Comparison of ENCODE assay signal across 30 mouse cellular contexts in the genomic region with DNA sequence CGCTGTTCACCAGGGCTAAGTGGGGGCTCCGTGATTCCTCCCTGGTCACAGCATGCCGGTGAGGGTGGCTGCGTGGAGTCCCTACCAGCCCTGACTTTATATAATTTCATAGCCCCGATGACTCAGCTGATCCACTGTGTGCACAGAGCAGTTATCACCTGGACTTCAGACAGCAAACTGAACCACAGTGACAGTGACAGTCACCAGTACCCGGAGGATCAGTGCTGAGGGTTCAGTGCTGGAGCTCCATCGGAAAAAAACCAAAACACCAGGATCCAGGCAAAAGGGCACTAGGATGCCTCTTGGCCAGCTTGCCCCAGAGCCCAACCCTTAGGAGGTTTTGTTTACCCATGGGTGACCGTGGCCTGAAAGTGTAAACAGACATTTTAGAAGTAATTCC. TPM values are rescaled to one million over a fixed set of nuclear protein-coding genes. Genes with fewer than 3 reads are reported as not detected.
DNase-seq lines count a peak whose midpoint lies in the region; ATAC-seq lines count a peak whose summit lies in the region.
"Had no signal": no experiment of that assay in that cellular context is flagged by ENCODE, and none has a peak within 500 bp of the region (broad histone marks: within the 10 kb centered on the region; RNA-seq: fewer than 3 reads in every experiment).

No protein-coding gene starts in this region.

- no peaks in the 10 kb centered on the region for H3K4me1 ChIP-seq in forebrain, embryonic 11.5 days (replicated peaks; ENCODE audit: control insufficient read depth, insufficient read depth, low read length)
- no peaks in the 10 kb centered on the region for H3K4me1 ChIP-seq in forebrain, embryonic 15.5 days

- ATAC-seq in forebrain, embryonic 11.5 days (replicated peaks; ENCODE audit: low FRiP score) = no peak
- ATAC-seq in forebrain, embryonic 15.5 days (replicated peaks) = no peak
- ATAC-seq in megakaryocyte progenitor cell, adult 5-6 weeks (replicated peaks; ENCODE audit: poor library complexity) = peak; percentile 46
- ATAC-seq: hindbrain, embryonic 16.5 days; lung, postnatal 0 days; midbrain, embryonic 13.5 days had no signal

- peak; percentile 34 for DNase-seq in forebrain, embryonic 11.5 days (ENCODE audit: low spot score)
- DNase-seq in ovary, postnatal 36 days (ENCODE audit: low spot score) = peak; percentile 3
- no peak for DNase-seq in ovary, adult 18-20 months (ENCODE audit: low spot score)
- no peak for DNase-seq in layer of hippocampus, adult 18-20 months (ENCODE audit: low spot score in 2 of 2)
- DNase-seq in lung, postnatal 14 days = no peak
- DNase-seq: adrenal gland, postnatal 36 days; cerebellum, postnatal 14 days; gastrocnemius, postnatal 36 days; kidney, adult 11 months; left cerebral cortex, postnatal 4 days; retina, postnatal 1 day; right cerebral cortex, postnatal 25 days; thymus, postnatal 25 days had no signal

- no peak overlapping the region for H3K27ac ChIP-seq in forebrain, embryonic 11.5 days (ENCODE audit: low read depth, low read length)
- H3K27ac ChIP-seq in forebrain, embryonic 15.5 days (replicated peaks) = no peak overlapping the region
- H3K27ac ChIP-seq: forebrain, embryonic 10.5 days; left cerebral cortex, adult 2 months; limb, embryonic 15.5 days; midbrain, embryonic 13.5 days had no signal

- no peaks in the 10 kb centered on the region for H3K27me3 ChIP-seq in forebrain, embryonic 11.5 days (ENCODE audit: control insufficient read depth, insufficient read depth, low read length)
- no peaks in the 10 kb centered on the region for H3K27me3 ChIP-seq in forebrain, embryonic 15.5 days
- H3K27me3 ChIP-seq: limb, embryonic 15.5 days; midbrain, embryonic 13.5 days had no signal

- no peaks in the 10 kb centered on the region for H3K9me3 ChIP-seq in forebrain, embryonic 11.5 days (ENCODE audit: control insufficient read depth, low read length)
- H3K9me3 ChIP-seq in forebrain, embryonic 15.5 days = no peaks in the 10 kb centered on the region
- H3K9me3 ChIP-seq: forebrain, embryonic 10.5 days; limb, embryonic 15.5 days; midbrain, embryonic 13.5 days had no signal

- H3K36me3 ChIP-seq in forebrain, embryonic 11.5 days (ENCODE audit: control insufficient read depth, insufficient read depth, low read length) = no peaks in the 10 kb centered on the region
- H3K36me3 ChIP-seq in forebrain, embryonic 15.5 days = no peaks in the 10 kb centered on the region
- H3K36me3 ChIP-seq: forebrain, embryonic 10.5 days; limb, embryonic 15.5 days; midbrain, embryonic 13.5 days had no signal

- no peak overlapping the region for H3K4me2 ChIP-seq in forebrain, embryonic 11.5 days (ENCODE audit: low read depth, low read length, severe bottlenecking)
- H3K4me2 ChIP-seq in forebrain, embryonic 15.5 days (replicated peaks) = no peak overlapping the region
- H3K4me2 ChIP-seq: limb, embryonic 15.5 days; midbrain, embryonic 13.5 days had no signal

- 85% methylated on average over 8 of the region's 8 CpGs for WGBS in forebrain, embryonic 11.5 days
- 88% methylated on average over 8 of the region's 8 CpGs for WGBS in forebrain, embryonic 15.5 days

- H3K4me3 ChIP-seq in forebrain, embryonic 11.5 days (ENCODE audit: low read depth, low read length) = no peak overlapping the region
- H3K4me3 ChIP-seq in forebrain, embryonic 15.5 days = no peak overlapping the region
- H3K4me3 ChIP-seq: forebrain, embryonic 10.5 days; left cerebral cortex, adult 2 months; limb, embryonic 15.5 days; midbrain, embryonic 13.5 days had no signal

- H3K9ac ChIP-seq in forebrain, embryonic 11.5 days (ENCODE audit: low read length) = no peak overlapping the region
- H3K9ac ChIP-seq in forebrain, embryonic 15.5 days (replicated peaks) = no peak overlapping the region
- H3K9ac ChIP-seq: limb, embryonic 15.5 days; midbrain, embryonic 13.5 days had no signal

RNA-seq across cellular contexts. Expression of a gene that starts 15.4 kb away (rescaled TPM):
- 0.65 and 1.1 TPM in 2 replicates for polyA plus RNA-seq in forebrain, embryonic 11.5 days (2014; fragmentation: Nextera tagmentation; extraction: Ambion mirVana)
- polyA plus RNA-seq in forebrain, embryonic 15.5 days (2015; fragmentation: Nextera tagmentation; extraction: Ambion mirVana) = 3.6 and 4.0 TPM in 2 replicates
- total RNA-seq in megakaryocyte progenitor cell, adult 5-6 weeks (2015) = 0.68 and 2.0 TPM in 2 replicates
- 0.88 and 1.1 TPM in 2 replicates for total RNA-seq in megakaryocyte progenitor cell, adult 5-6 weeks (2017)
- 10 to 100 TPM; 32.2 to 33.3 TPM for total RNA-seq in layer of hippocampus, adult 18-20 months (2021)

RNA-seq across cellular contexts. Expression of a gene that starts 45.7 kb away (rescaled TPM):
- 0.09 TPM in 1 of 2 replicates, not detected in the other for polyA plus RNA-seq in forebrain, embryonic 11.5 days (2014; fragmentation: Nextera tagmentation; extraction: Ambion mirVana)
- 0.11 TPM in 1 of 2 replicates, not detected in the other for polyA plus RNA-seq in forebrain, embryonic 15.5 days (2015; fragmentation: Nextera tagmentation; extraction: Ambion mirVana)
- not detected in 2 replicates for total RNA-seq in megakaryocyte progenitor cell, adult 5-6 weeks (2015)
- not detected in 2 replicates for total RNA-seq in megakaryocyte progenitor cell, adult 5-6 weeks (2017)
- total RNA-seq in layer of hippocampus, adult 18-20 months (2021) = not detected
- total RNA-seq: adrenal gland, postnatal 36 days; gastrocnemius, adult 18-20 months; gastrocnemius, postnatal 36 days; hematopoietic stem cell, adult 5-6 weeks; layer of hippocampus, postnatal 10 days; left cerebral cortex, adult 2 months; left cerebral cortex, postnatal 4 days; megakaryocyte, adult 5-6 weeks had no signal
- polyA plus RNA-seq: embryonic facial prominence, embryonic 11.5 days; forebrain, embryonic 10.5 days; hindbrain, embryonic 16.5 days; kidney, embryonic 16.5 days; large intestine, adult 2 months; limb, embryonic 15.5 days; lung, postnatal 0 days; neural tube, embryonic 11.5 days; stomach, embryonic 14.5 days had no signal

Comparison
In these comparisons a context has a peak if more than half of its experiments do, and no peak if none do; other contexts are left out.
1. DNase-seq: peak in forebrain, embryonic 11.5 days (single experiment) and ovary, postnatal 36 days (single experiment); none in ovary, adult 18-20 months (single experiment), layer of hippocampus, adult 18-20 months (0 of 2) and lung, postnatal 14 days (single experiment).
2. RNA of a gene that starts 15.4 kb away (total RNA-seq): 32.2 to 33.3 TPM in layer of hippocampus, adult 18-20 months; 0.68 to 2.0 TPM in megakaryocyte progenitor cell, adult 5-6 weeks; every median in the first group is over 10 times any median in the second.